Mouse (Mus musculus) megakaryocyte, embryonic 14.5 days (primary cell): ENCODE data around the gene Hecw2.

Experiments used
- FLI1 ChIP-seq: IDR thresholded peaks from 2 replicates; pipeline ENCODE4 v1.6.1; 2012; ENCODE audit warnings: low read length, inconsistent platforms, mixed read lengths
- GATA1 ChIP-seq: IDR thresholded peaks from 3 replicates; pipeline ENCODE4 v1.6.1; 2012; ENCODE audit warnings: mixed read lengths, low read length, inconsistent platforms, borderline replicate concordance

GRCm38 (mm10) chr1:54122551-54122950 is 72.4 kb downstream of the Hecw2 start:
- TF ChIP-seq GATA1 (no peak), FLI1 (no peak)
